Mouse (Mus musculus): ENCODE measurements around the gene Cfi. TPM values are rescaled to one million over a fixed set of nuclear protein-coding genes. Genes with fewer than 3 reads are reported as not detected.

Cfi gene
- polyA plus RNA-seq, 1 experiment, result not detected

DNA sequence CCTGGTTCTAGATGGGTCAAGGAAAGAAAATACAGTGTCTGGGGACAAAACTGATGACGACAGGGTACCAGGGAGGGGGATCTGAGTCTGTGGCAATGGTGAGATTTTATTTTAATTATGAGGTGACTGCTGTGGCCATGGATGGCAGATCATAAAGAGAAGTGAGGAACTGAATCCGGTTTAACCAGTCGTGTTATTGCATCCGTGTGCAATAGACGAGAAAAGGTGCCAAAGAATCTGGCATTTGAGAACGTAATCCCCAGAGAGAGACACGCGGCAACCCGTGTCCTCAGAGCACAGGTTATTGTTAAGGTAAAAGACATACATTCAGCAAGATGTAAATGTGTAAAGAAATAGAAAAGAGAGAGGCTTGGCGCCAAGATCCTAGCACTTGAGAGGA lies 41.6 kb downstream of the Cfi start:
- H3K4me3 ChIP-seq (ENCODE audit: insufficient read depth, poor library complexity, severe bottlenecking), result no peak overlapping the region
- H3K79me2 ChIP-seq (ENCODE audit: control insufficient read depth, insufficient read depth), result no peaks in the 10 kb centered on the region
- H3ac ChIP-seq (ENCODE audit: control insufficient read depth, insufficient read length, low read depth), result no peak overlapping the region
- TF ChIP-seq FOSL1 (IDR thresholded peaks at IDR 0.05; ENCODE audit: insufficient read depth, low read length, poor library complexity, severe bottlenecking) (no peak), MAX (IDR thresholded peaks at IDR 0.05) (no peak), CTCF (IDR thresholded peaks at IDR 0.05; ENCODE audit: control insufficient read depth, insufficient read depth, insufficient read length) (no peak), CEBPB (IDR thresholded peaks at IDR 0.05; ENCODE audit: low read depth) (no peak), MYOG (IDR thresholded peaks at IDR 0.05; ENCODE audit: control insufficient read depth, extremely low read depth, insufficient read length) (no peak), USF1 (IDR thresholded peaks at IDR 0.05; ENCODE audit: low read depth) (no peak), MYOD1 (IDR thresholded peaks at IDR 0.05; ENCODE audit: control insufficient read depth, insufficient read length, low read depth) (no peak)
- no peaks in the 10 kb centered on the region for H3K79me3 ChIP-seq (ENCODE audit: low read depth)
- no peaks in the 10 kb centered on the region for H3K27me3 ChIP-seq (ENCODE audit: control insufficient read depth, insufficient read depth, insufficient read length)
- no peaks in the 10 kb centered on the region for H3K36me3 ChIP-seq (ENCODE audit: control insufficient read depth, insufficient read depth)

- no peaks in the 10 kb centered on the region for H3K36me3 ChIP-seq (ENCODE audit: control insufficient read depth, insufficient read depth)
- peak within 1 kb of the TSS; percentile 94 for H3ac ChIP-seq (ENCODE audit: control insufficient read depth, insufficient read length, low read depth)
- no peaks in the 10 kb centered on the region for H3K27me3 ChIP-seq (ENCODE audit: control insufficient read depth, insufficient read depth, insufficient read length)
- H3K79me3 ChIP-seq (ENCODE audit: low read depth), result no peaks in the 10 kb centered on the region
- peak within 1 kb of the TSS; percentile 43 for H3K4me3 ChIP-seq (ENCODE audit: insufficient read depth, poor library complexity, severe bottlenecking)
- H3K79me2 ChIP-seq (ENCODE audit: control insufficient read depth, insufficient read depth), result no peaks in the 10 kb centered on the region
- TF ChIP-seq MYOD1 (IDR thresholded peaks at IDR 0.05; ENCODE audit: control insufficient read depth, insufficient read length, low read depth) (no peak), USF1 (IDR thresholded peaks at IDR 0.05; ENCODE audit: low read depth) (peak; percentile 93), MAX (IDR thresholded peaks at IDR 0.05) (peak; percentile 87), MYOG (IDR thresholded peaks at IDR 0.05; ENCODE audit: control insufficient read depth, extremely low read depth, insufficient read length) (no peak), FOSL1 (IDR thresholded peaks at IDR 0.05; ENCODE audit: insufficient read depth, low read length, poor library complexity, severe bottlenecking) (no peak)
Measured at GRCm38 (mm10) chr3:129878405-129879021, 42.8 kb downstream of the Cfi start, which contains the start of gene Pla2g12a. Gene Pla2g12a (plus strand): TSS chr3:129878606.

DNA sequence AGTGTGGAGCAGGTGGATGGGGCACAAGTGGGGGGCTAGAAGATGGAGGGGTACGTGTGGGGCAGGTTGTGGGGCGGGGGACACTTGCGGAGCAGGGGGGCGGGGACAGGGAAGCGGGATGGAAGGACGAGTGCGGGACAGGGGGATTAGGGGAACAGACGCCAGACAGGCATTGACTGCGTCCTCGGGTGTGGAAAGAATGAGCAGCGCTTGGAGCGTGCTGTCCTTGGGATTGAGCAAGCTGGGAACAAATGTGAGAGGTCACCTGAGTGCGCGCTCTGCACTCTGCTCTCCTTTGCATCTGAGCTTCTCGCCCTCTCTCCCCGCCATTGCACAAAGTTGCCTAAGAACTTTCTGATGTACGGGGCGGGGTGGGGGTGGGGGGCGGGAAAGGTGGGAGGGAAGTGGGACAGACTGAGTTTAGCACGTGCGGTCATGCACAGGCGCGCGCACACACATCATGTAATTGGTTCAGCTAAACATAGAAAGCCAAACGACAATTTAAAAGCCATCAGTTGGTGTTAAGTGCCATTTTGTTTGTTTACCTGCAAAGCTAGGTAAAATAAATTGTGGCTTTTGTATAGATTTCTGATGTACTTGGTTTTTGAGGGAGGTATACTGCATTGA lies 43.6 kb downstream of the Cfi start:
- Histone ChIP-seq H3K36me3 (ENCODE audit: control insufficient read depth, insufficient read depth) (no peaks in the 10 kb centered on the region), H3ac (ENCODE audit: control insufficient read depth, insufficient read length, low read depth) (peak overlapping the region; percentile 33), H3K27me3 (ENCODE audit: control insufficient read depth, insufficient read depth, insufficient read length) (no peaks in the 10 kb centered on the region), H3K79me3 (ENCODE audit: low read depth) (no peaks in the 10 kb centered on the region), H3K79me2 (ENCODE audit: control insufficient read depth, insufficient read depth) (no peaks in the 10 kb centered on the region), H3K4me3 (ENCODE audit: insufficient read depth, poor library complexity, severe bottlenecking) (peak overlapping the region; percentile 43)
- no peak for TF ChIP-seq MYOD1 (IDR thresholded peaks at IDR 0.05; ENCODE audit: control insufficient read depth, insufficient read length, low read depth)
- no peak for TF ChIP-seq MYOG (IDR thresholded peaks at IDR 0.05; ENCODE audit: control insufficient read depth, extremely low read depth, insufficient read length)
- TF ChIP-seq USF1 (IDR thresholded peaks at IDR 0.05; ENCODE audit: low read depth), result no peak
- no peak for TF ChIP-seq CEBPB (IDR thresholded peaks at IDR 0.05; ENCODE audit: low read depth)

DNA sequence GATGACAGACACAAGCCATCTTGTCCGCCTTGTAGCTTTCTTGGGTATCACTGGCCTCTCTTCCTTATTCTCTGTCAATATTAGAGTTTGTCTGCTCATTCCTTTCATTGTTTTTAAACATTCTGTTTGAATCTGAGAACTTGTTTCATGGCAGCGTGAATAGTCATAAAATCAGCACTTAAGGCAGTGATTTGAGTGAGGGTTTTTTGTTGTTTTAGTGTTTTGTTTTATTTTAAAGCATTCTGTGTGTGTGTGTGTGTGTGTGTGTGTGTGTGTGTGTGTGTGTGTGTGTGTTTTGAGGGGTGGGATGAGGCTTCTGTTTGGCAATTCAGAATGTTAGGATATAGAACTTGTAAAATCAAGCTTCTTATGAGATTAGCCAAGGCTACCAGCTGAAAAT lies 44.2 kb downstream of the Cfi start:
- no peaks in the 10 kb centered on the region for H3K36me3 ChIP-seq (ENCODE audit: control insufficient read depth, insufficient read depth)
- no peak overlapping the region for H3K4me3 ChIP-seq (ENCODE audit: insufficient read depth, poor library complexity, severe bottlenecking)
- no peaks in the 10 kb centered on the region for H3K79me3 ChIP-seq (ENCODE audit: low read depth)
- no peak overlapping the region for H3ac ChIP-seq (ENCODE audit: control insufficient read depth, insufficient read length, low read depth)
- TF ChIP-seq MYOD1 (IDR thresholded peaks at IDR 0.05; ENCODE audit: control insufficient read depth, insufficient read length, low read depth) (no peak), CTCF (IDR thresholded peaks at IDR 0.05; ENCODE audit: control insufficient read depth, insufficient read depth, insufficient read length) (no peak), MYOG (IDR thresholded peaks at IDR 0.05; ENCODE audit: control insufficient read depth, extremely low read depth, insufficient read length) (no peak), CEBPB (IDR thresholded peaks at IDR 0.05; ENCODE audit: low read depth) (no peak), MAX (IDR thresholded peaks at IDR 0.05) (no peak), USF1 (IDR thresholded peaks at IDR 0.05; ENCODE audit: low read depth) (no peak), FOSL1 (IDR thresholded peaks at IDR 0.05; ENCODE audit: insufficient read depth, low read length, poor library complexity, severe bottlenecking) (no peak)
- no peaks in the 10 kb centered on the region for H3K27me3 ChIP-seq (ENCODE audit: control insufficient read depth, insufficient read depth, insufficient read length)
- no peaks in the 10 kb centered on the region for H3K79me2 ChIP-seq (ENCODE audit: control insufficient read depth, insufficient read depth)

GRCm38 (mm10) chr3:129880925-129881593 lies 45.4 kb downstream of the Cfi start:
- no peaks in the 10 kb centered on the region for H3K27me3 ChIP-seq (ENCODE audit: control insufficient read depth, insufficient read depth, insufficient read length)
- no peak overlapping the region for H3ac ChIP-seq (ENCODE audit: control insufficient read depth, insufficient read length, low read depth)
- TF ChIP-seq MAX (IDR thresholded peaks at IDR 0.05) (no peak), FOSL1 (IDR thresholded peaks at IDR 0.05; ENCODE audit: insufficient read depth, low read length, poor library complexity, severe bottlenecking) (no peak), MYOG (IDR thresholded peaks at IDR 0.05; ENCODE audit: control insufficient read depth, extremely low read depth, insufficient read length) (no peak), USF1 (IDR thresholded peaks at IDR 0.05; ENCODE audit: low read depth) (no peak), CEBPB (IDR thresholded peaks at IDR 0.05; ENCODE audit: low read depth) (no peak), MYOD1 (IDR thresholded peaks at IDR 0.05; ENCODE audit: control insufficient read depth, insufficient read length, low read depth) (no peak), CTCF (IDR thresholded peaks at IDR 0.05; ENCODE audit: control insufficient read depth, insufficient read depth, insufficient read length) (no peak)
- no peaks in the 10 kb centered on the region for H3K79me2 ChIP-seq (ENCODE audit: control insufficient read depth, insufficient read depth)
- H3K4me3 ChIP-seq (ENCODE audit: insufficient read depth, poor library complexity, severe bottlenecking), result no peak overlapping the region
- no peaks in the 10 kb centered on the region for H3K79me3 ChIP-seq (ENCODE audit: low read depth)
- H3K36me3 ChIP-seq (ENCODE audit: control insufficient read depth, insufficient read depth), result no peaks in the 10 kb centered on the region

Measured in C2C12 (cell line).